Mouse (Mus musculus) lung, postnatal 0 days (tissue): ENCODE data around the gene Gpx8.

Experiments used
- CTCF ChIP-seq: IDR thresholded peaks from 2 replicates; pipeline ENCODE4 v1.5.1; 2016; ENCODE audit warnings: antibody characterized with exemption, mild to moderate bottlenecking
- EP300 ChIP-seq: IDR thresholded peaks from 2 replicates; pipeline ENCODE4 v1.6.1; 2016; ENCODE audit warnings: antibody characterized with exemption, mild to moderate bottlenecking, control low read depth

- TF ChIP-seq CTCF = peak; percentile 83
- TF ChIP-seq EP300 = no peak
Measured at GRCm38 (mm10) chr13:112994191-112994590, 52.0 kb downstream of the Gpx8 start.
